Mouse (Mus musculus): ENCODE measurements around the gene Commd7.

- TF ChIP-seq CTCF (IDR thresholded peaks at IDR 0.05; ENCODE audit: low read depth) (peak; percentile 35; the same call in 1 of the 2 replicates), EP300 (optimal IDR thresholded peaks at IDR 0.05) (no peak)
These were observed 40.0 kb upstream of the Commd7 start for GRCm38 (mm10) chr2:153672619-153673018.
